Mouse (Mus musculus) kidney, postnatal 10 days (tissue): ENCODE results near the gene Ski.
"Not testable (repeated sequence)": the region's sequence is repeated elsewhere in the genome, so short reads cannot be mapped to it uniquely, and the experiment has no call there.

ENCODE experiments used
- DNase-seq: peaks from one replicate; pipeline ENCODE4 v3.0.0; 2021; ENCODE audit warnings: mixed read lengths

Gene Ski

DNA sequence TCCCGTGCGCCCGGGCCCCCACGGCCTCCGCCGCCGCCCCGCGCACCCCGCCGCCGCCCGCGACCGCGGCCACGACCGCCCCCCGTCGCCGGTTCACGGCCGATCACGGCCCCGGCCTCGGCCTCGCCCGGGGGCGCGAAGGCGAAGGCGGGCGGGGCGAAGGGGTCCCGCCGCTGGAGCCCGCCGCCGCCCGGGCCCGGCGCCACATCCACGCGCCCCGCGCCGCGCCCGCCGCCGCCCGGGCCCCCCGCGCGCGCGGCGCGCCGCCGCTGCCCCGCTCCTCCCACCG lies at the start of gene Ski:
Ski (minus strand) TSS at position 41 of the 289 bp plus-strand sequence.
- no peak for DNase-seq

DNA sequence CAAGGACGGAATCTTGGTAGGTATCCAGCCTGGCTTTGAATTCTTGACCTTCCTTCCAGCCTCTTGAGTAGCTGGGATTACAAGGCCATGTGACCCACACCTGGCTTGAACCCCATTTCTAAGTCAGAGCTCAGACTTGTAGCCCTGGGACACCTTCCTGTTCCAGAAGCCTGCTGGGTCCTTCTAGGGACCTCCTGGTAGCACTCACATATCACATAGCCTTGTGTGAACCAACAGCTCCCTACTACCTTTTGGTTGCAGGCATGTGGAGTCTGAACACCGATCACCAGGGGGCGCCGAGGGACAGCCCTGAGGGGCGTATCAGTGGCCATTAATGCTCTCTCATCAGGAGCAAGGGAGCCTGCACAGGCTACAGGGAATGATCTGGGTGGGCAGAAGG lies 46.0 kb upstream of the Ski start:
- DNase-seq, result peak; percentile 89

DNA sequence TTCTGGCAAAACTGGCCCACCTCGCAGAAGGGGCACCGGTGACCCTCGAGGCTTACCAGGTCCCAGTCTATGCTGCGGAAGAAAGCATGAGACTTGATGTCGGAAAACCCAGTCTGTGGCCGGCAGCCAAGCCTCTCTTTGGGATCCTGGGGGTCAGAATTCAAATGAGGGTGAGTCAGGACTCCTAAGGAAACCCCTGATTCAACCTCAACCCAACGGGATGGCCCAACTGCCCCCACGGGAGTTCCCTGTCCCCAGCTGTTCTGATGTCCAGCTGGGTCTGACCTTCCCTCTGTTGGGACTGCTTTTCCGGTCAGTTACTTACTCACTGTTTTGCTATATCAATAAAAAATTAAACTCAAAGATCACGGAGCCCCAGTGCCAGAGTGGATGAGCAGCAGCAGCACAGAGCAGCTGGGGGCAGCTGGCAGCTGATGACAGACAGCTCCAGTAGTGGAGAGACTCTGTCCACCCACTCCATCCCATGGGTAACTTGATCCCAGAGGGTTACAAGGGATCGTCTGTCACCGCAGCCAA lies 45.3 kb upstream of the Ski start:
- peak; percentile 73 for DNase-seq

GRCm38 (mm10) chr4:155267047-155267543 lies 44.7 kb upstream of the Ski start:
- peak; percentile 47 for DNase-seq

DNA sequence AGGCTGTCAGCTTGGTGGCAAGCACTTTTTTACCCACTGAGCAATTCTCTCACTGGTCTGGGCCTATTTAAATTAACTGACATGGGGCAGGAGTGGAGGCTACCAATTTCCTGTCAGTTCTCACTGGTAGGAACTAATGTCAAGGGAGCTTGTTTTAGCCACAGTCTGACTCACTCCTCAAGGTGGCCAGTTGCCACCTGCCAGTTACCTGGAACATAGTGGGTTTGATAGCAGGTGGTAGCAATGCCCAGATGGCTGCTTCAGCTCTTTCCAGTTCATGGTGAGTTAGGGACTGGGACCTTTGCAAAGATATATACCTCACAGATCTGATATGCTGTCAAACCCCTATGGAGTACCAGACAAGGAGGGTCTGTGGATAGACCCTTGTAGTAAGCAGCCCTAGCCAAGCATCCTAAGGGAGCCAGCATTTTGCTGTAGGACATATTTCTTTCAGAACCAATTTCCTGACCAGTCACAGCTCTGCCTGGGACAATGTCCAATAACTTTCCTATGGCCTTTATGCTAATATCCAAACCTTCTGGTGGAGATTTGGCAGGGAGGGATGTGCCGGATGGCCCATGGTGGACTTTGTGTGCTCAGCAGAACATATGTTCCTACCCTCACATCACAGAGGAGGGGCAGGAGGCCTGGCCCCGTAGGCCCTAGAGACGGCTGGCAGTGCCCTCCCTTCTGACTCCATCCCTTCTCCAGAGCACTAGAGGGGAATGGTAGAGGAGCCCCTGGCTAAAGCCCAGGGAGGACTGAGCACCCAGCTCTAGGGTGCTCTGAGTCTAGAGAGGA lies 42.3 kb upstream of the Ski start:
- DNase-seq, result no peak

- no peak for DNase-seq
Observed at GRCm38 (mm10) chr4:155252253-155252652, 29.9 kb upstream of the Ski start.

DNA sequence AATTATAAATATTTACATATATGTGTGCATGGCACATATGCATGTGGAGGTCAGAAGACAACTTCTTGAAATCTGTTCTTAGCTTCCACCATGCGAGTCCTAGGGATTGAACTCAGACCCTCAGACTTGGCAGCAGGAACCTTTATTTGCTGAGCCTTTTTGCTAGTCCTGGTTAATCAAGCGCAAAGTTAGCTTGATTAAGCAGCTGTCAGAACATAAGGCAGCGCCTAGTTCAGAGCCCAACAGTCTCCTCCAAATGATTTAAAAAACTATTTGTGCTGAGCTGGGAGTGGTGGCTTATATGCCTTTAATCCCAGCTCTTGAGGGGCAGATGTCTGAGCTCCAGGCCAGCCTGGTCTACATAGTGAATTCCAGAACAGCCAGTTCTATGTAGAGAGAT lies 28.8 kb upstream of the Ski start:
- no peak for DNase-seq

- peak; percentile 48 for DNase-seq
Observed at GRCm38 (mm10) chr4:155250361-155251117, 28.1 kb upstream of the Ski start.

DNA sequence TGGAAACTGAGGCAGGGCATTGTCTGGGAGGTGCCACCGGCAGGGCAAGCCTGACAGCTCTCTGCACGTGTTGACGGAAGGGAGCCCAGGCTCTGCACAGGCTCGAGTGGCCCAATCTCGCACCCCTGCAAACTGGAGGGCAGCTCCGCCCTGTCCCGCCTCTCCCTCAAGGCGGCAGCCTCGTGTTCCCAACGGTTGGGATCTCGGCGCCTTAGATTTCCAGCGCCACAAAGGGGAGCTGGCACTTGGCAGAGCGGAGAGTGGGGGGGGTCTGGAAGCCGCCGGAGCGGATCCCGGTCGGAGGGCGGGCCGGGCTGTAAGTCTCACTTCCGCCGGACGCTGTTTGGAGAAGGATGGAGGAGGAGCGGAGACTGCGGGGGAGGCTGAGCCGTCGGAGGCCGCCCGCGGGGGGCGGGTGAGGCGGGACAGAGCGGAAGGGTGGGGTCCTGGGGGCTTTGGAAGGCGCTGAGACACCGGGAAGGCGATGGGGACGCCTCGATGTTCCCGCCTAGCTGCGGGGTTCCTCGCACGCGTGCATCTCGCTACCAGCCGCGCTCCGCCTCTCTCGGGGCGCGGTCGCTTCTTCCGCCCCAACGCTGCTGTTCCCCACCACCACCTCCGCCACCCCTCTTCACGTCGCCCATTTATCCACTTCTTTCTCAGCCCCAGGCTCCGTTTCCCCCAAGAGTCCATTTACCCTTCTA lies 27.4 kb upstream of the Ski start, which contains the start of gene Faap20:
Faap20 (plus strand) TSS at position 155 of the 704 bp plus-strand sequence.
- peak; percentile 95 for DNase-seq

DNA sequence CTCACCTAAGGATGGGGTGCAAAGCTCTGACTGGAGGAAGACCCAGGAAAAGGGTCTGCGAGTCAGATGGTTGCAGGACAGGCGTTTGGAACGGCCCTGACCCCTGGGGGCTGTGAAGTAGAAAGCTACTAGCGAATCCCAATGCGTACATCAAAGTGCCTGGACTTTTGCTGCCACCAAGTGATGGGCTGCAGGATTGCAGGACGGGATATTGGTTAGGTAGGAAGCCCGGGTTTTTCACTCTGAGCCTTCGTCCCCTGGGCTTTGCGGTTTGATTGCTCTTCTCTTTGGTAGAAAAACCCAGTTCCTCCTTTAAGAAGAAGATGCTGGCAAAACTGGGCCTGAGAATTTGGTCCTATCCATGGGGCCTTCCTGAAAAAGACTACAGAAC lies 26.9 kb upstream of the Ski start:
- DNase-seq, result peak; percentile 97

- DNase-seq, result not testable (repeated sequence)
Observed at GRCm38 (mm10) chr4:155248054-155248453, 25.7 kb upstream of the Ski start.

- peak; percentile 55 for DNase-seq
Observed at GRCm38 (mm10) chr4:155246691-155247105, 24.3 kb upstream of the Ski start.

GRCm38 (mm10) chr4:155245770-155246492 lies 23.5 kb upstream of the Ski start:
- peak; percentile 55 for DNase-seq

- DNase-seq, result no peak
Observed at GRCm38 (mm10) chr4:155243233-155243632, 20.8 kb upstream of the Ski start.

DNA sequence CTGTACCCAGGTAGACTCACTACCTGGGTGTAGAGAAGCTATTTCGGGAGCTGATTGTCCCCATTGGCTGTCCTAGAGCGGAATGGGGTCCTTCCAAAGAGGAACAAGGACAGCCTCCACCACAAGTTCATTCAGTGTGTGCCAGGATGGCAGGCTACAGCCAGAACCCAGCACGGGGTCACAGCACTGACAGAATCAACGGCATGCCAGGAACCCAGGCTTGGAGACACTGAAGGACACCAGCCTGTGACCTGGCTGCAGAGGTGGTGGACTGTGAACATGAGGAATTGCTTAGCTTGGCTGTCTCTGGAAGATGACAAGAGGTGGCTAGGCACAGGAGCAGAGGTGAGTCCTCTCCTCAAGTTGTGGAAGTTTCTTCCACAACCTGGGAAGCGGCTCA lies 19.9 kb upstream of the Ski start:
- no peak for DNase-seq

- DNase-seq, result no peak
Observed at GRCm38 (mm10) chr4:155241789-155242188, 19.4 kb upstream of the Ski start.

DNA sequence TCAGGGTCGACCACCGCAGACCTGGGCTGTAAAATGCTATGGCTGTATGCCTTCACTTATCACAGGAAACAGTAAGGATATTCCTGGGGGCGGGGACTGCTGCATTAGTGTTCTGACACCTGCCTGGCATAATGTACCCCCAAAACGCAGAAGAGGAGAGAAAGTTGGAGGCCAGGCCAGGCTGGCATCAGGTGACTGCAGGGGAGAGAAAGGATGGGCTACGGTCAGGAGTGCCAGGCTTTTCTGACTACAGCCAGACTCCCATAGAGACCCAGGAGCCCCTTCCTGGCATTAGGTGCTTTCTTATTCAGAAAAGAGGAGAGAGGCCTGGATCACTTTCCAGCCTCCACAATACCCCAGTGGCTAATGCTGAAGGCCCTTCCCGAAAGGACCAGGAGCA lies 17.1 kb upstream of the Ski start:
- no peak for DNase-seq

- DNase-seq, result peak; percentile 74
Observed at GRCm38 (mm10) chr4:155238276-155238675, 15.9 kb upstream of the Ski start.

DNA sequence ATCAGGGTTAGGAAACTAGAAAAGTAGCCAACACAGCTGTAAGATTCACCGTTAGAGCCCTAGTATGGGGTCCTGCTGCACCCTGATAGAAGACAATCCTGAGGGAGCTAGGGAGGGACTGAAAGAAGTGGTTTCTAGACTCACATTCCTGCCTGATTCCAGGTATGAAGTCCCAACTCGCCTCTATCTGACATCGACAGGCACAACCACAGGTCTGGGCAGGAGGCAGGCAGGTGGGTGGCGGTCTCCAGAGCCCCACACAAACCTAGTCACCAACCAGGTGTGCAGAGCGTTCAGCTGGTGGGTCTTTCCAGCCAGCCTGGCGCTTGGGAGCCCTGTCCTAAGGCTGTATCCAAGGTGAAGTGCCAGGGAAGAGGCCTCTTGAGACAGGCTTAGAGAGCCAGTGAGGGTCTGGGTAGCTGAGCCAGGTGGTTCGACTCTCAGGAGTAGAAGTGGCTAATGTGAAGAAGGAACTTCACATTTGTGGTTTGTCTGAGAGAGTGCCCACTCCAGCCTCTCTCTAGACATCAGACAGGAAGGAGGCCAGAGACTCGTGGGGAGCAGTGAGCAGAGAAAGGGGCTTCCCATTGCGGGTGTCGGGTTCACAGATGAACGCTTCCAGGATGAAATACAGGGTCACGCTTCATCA lies 14.5 kb upstream of the Ski start:
- DNase-seq, result no peak

- DNase-seq, result peak; percentile 96
Observed at GRCm38 (mm10) chr4:155235311-155236119, 13.1 kb upstream of the Ski start.
